Mouse (Mus musculus): ENCODE data around the gene Rgs6.

The Rgs6 gene

DNA sequence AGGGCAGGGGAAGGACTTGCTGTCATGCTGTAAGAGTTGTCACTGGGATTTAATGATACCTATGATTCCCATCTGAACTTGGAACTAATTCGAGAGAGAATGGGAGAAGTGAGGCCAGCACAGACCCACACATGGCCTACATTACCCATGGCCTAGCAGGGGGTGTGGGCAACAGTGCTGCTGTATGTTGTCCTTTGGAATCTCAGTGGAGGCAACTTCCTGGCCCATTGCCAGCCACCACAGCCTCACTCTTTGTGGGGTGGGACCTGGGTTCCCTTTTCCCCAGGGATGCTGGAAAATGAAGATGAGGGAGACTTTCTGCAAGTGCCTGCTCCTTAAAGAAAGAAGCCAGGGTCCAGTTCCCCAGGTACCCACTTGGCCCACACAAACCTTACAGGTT is 383.1 kb downstream of the Rgs6 start:
- DNase-seq (ENCODE audit: low read depth, low spot score): no peak

DNA sequence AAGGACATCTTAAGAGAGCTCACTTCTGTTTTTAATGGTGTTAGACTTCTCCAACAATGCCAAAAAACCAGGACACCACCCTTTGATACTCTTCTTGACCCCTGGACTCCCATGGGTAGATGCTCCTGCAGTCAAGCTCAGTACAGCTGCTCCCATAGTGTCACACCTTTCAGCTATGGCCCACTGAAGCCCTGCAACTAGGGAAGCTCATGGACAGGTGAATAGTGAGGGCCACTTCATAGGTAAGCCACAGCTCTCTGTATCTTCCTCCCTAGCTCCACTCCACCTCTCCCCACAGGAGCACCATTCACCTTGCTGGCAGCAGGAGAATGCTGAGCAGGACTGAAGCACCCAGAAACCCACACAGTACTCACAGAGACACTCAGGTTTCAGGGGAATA is 384.6 kb downstream of the Rgs6 start:
- DNase-seq (ENCODE audit: low read depth, low spot score): no peak

DNA sequence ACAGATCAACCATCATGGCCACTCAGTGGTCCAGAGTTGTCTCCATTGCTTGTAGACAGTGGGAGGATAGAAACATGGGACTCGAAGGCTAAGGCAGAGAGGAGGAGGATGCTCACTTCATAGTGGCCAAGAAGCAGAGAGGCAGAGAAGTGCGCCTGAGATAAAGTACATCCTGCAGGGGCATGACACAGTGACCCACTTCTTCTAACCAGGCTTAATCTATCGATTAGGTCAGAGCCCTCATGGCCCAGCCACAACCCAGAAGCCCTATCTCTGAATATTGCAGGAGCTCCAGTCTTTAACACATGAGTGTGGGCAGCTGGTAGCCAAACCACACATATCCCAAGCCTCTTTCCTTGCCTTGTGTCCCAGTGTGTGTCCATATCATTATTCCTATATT is 385.7 kb downstream of the Rgs6 start:
- DNase-seq (ENCODE audit: low read depth, low spot score): no peak

DNA sequence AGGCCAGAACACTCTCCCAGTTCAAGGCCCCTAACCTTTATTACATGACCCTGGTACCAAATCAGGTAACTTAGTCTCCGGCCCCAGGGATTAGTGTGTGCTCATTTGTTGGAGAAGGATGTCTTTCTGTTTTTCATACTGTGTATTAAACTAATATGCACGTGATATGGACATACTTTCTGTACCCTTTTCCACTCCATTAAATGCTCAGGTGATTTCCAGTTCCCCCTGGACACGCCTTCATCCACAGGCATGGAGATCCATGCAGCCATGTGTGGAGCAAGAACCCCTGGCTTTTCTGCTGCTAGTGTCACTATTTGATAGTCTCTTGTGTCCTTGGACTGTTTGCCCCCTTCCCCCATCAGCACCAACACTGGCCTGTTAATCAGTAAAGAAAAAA is 390.2 kb downstream of the Rgs6 start:
- DNase-seq (ENCODE audit: low read depth, low spot score): no peak

DNA sequence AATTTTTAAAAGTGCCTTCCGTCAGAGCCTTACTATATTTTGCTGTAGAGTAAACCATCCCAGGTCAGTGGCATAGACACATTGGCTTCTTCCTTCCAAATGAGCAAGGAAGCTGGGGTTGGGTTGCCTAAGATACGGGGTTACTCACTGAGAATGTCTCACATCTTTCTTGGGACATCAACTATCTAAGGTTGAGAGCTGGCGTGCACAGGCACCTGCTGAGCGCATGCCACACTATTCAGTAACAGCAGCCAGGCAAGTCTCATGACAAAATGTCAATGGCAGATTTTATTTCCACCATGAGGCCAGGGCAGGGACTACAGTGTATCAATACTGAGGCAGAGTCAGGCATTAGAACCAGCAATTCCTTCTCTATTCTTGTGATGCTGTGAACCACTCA is 394.6 kb downstream of the Rgs6 start:
- no peak for DNase-seq (ENCODE audit: low read depth, low spot score)

DNA sequence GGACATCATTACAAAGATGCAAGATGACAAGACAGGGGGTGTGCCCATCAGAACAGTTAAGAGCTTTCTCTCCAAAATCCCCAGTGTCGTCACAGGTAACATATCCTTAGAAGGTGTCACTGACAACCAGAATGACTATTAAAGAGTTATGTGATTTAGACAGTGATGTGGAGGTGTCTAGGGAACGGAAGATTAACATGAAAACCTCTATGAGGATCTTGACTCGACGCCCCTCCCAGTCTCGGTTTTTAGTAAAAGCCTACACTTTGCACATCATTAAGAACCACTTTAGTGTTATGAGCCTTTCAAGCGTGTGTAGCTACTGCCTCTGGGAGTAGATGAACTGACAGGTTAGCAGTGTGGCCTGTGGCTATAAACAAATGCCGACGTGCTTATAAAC is 397.2 kb downstream of the Rgs6 start:
- DNase-seq (ENCODE audit: low read depth, low spot score): no peak

DNA sequence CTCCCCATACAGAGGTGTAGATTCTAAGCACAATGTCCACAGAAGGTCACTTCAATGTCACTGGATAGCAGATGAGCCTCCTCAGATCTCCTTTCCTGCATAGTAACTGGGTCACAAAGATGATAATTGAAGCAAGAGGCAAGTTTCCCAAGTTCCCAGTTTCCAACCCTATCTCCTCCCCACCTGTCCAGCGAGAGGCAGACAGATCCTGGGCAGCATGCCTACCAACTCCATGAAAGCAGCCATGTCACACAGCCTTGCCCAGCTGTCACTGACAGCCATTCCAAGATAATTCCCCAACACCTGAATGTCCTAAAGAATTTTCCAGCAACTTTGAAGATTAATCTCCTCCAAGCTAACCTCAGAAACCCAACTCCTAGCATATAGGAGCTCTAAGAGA is 399.6 kb downstream of the Rgs6 start:
- no peak for DNase-seq (ENCODE audit: low read depth, low spot score)

DNA sequence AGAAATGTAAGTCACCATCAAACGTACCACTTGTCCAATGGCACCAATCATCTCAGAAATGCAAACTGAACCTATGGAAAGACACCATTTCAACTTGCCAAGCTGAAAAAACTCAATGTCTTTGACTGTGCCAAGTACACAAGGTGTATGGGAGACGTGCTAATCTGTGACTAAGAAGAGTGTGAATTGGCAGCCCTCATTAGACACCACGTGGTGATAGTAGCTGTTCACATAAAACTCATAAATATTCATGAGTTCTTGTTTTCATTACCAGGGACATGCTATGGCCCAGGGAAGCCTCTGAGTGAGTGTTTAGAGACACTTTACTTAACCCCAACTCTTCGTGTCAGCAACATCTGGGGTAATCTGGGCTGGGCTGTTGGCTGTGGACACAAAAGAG is 405.8 kb downstream of the Rgs6 start:
- no peak for DNase-seq (ENCODE audit: low read depth, low spot score)

DNA sequence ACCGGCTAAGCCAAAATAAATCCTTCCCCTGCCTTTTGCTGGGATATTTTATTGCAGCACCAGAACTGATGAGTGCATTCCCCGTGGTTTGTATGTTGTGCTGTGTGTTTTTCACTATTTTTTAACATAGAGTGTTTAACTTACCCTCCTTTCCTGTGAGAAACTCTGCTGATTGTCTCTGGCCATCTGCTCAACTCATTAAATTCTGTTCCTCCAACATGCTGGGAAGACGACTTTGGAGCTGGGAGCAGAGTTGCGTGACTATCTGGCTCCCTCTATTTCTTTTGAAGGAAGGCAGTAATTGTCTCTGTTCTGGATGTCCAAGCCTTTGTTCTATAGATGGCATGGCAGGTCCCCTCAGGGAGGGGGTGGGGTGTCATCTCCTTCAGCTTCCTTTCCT is 408.7 kb downstream of the Rgs6 start:
- DNase-seq (ENCODE audit: low read depth, low spot score): no peak

DNA sequence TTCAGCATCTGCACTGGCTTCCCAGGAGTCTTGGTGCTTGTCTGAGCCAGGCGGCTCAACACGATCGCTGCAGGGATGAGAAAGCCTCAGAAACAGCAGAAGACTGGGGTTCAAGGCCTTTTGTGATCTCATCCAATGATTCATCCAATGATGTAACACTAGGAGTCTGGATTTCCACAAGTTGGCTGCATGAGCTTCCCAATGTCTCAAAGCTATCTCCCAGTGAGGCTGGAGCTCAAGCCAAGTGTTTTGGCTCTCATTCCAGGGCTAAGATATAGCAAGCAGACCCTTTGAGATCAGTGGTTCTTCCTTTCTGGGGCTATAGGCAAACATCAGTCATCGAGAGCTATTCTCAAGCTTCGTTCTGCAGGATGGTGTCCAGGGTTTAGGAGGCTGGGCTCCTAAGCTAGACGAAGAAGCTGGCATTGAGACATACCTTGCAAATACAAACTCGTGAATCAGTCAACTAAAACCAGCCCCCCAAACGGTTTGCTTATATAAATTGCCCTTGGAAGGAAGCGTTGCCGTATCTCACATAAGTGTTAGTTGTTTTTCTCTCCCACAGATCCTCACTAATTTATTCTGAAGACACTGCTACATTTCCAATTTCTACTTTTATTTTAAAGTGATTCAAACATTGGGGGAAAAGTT is 410.7 kb downstream of the Rgs6 start:
- DNase-seq (ENCODE audit: low read depth, low spot score): no peak

DNA sequence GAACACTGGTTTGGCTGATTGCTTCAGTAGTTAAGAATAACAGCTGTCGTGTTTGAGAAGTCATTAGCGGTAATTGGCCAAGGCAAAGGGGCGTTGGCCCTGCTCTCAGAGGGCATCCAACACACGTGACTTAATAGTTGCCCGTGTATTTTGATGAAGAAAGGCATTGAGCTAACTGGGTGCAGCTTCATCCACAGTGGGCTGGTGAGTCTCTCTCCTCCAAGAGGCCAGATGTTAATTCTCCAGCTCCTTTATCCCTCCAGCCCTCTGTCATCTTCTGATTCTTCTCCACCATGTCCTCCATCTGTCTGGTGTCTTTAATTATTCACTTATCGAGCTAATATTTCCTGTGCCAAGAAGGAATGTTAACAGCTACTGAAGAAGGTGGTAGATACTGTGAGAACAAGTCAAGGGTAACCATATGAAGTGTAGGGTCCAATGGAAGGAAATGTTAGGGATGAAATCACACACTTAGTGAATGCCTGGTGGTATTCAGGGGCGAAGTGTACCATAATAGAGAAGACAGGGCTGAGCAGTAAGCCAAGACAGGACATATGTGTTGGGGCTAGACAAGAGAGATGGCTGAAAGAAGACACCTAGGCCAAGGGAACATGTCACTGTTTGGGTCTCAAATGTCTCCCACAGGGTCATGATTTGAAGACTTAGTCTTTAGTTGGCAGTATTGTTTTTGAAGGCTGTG is 411.4 kb downstream of the Rgs6 start:
- DNase-seq (ENCODE audit: low read depth, low spot score): no peak

DNA sequence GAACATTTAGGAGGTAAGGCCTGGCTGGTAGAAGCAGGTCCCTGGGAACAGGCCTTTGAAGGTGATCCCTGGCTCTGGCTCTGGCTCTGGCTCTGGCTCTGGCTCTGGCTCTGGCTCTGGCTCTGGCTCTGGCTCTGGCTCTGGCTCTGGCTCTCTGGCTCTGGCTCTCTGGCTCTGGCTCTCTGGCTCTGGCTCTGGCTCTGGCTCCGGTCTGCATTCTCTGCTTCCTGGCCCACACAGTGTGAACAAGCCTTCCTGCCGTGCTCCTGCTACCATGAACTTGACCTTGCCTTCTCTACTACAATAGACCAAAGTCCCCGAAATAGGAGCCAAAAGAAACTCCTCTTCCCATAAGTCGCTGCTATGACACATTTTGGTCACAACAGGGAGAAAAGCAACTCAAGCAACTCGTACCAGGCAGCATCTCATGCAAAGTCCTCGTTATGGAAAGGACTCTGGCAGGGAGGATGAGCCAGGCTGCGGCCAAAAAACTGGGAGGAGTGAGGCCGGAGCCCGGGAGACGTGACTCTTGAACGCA is 412.0 kb downstream of the Rgs6 start:
- DNase-seq (ENCODE audit: low read depth, low spot score): no peak

DNA sequence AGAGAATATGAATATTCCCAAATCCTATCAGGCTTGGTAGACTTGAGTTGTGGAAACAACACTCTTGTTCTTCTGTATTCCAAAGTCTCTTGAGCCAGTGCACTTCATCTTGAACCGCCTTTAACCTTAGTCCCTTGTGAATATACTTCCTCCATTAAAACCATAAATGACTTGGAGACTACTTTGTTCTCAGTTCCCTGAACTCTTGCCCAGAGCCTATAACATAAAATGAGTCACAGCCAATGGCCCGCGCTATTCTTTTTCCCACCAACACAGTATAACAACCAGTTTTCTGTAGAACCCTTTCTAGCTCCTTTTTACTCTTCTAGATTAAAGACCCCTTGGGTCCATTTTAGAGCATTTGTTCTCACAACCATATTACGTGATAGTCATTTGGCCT is 412.9 kb downstream of the Rgs6 start:
- no peak for DNase-seq (ENCODE audit: low read depth, low spot score)

DNA sequence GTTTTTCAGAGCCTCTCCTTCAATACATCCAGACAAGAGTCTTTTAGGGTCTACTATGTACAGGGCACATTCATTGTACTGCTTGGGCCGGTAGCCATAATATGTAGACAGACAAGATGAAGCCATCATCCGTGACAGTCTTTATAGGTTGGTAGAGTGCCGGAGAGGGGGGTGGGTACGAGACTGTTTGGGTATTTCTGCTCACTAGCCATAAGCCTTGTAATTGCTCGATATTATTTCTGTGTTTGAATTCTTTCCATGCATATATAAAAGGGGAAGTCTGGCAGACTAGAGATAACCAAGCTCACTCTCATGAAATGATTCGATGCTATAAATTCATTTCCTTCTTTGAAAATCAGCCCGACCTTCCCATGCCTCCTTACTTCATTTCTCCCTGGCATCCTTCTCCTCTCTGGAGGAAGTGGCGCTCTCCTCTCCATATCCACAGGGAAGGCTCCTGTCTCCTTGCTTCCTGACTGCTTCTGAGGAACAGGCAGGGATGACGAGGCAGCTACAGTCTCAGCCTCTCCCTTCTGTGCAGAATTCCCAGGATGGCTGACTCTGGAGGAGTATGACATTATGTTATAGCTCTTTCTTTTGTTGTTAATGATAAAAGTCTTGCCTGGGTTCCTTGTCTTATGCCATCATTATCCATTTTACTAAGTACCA is 416.1 kb downstream of the Rgs6 start:
- DNase-seq (ENCODE audit: low read depth, low spot score): no peak

DNA sequence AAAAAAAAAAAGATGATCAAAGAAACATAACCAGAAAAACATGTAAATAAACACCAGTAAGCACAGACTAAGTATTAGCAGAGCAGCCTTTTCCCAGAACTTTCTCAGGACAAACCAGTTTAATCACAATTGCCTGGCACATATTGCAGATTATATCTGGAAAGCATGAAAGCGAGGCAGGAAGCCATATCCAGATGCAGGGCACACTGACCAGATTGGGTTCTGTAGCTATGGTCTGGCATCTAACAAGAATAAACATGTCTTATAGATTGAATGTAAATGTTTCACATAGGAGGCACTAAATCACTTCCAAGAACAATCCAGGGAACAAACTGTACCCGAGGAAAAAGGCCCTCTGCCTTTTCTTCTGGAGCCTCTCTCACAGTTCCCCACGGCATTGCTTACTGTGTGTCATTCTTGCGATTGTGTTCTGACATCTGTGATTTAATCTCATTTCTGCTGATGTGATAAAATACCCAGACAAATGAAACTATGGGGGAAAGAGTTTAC is 423.0 kb downstream of the Rgs6 start:
- DNase-seq (ENCODE audit: low read depth, low spot score): no peak

DNA sequence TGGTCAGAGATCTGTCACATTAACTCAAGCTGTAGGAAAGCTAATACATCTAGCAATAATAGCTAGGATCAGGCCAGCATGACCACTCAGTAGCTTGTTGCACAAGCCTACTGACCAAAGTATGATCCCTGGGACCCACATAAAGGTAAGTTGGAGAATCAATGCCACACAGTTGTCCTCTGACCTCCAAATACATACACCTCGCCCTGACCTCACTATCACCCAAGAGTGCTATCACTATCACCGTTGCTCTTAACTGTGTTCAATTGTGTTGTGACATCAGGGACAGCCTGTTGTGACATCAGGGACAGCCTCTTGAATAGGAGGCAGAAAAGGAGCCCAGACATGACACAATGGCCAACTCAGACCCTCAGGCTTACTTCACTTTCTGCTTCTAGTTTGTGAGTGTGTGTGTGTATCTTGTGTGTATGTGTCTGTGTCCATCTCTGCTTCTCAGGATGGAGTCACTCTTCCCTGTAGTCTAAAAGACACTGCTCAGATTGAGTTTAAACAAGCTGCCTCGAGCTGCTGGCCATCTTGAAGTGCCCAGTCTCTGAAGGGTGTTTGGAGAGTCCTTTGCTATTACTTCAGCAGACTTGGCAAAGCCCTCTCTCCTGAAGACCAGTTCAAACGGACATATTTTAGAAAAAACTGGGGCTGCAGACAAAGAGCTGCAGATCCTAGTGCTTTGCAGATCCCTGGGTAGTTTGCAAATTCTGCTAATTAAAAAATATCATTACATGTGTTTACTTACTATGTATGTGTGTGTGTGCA is 426.0 kb downstream of the Rgs6 start:
- DNase-seq (ENCODE audit: low read depth, low spot score): no peak

DNA sequence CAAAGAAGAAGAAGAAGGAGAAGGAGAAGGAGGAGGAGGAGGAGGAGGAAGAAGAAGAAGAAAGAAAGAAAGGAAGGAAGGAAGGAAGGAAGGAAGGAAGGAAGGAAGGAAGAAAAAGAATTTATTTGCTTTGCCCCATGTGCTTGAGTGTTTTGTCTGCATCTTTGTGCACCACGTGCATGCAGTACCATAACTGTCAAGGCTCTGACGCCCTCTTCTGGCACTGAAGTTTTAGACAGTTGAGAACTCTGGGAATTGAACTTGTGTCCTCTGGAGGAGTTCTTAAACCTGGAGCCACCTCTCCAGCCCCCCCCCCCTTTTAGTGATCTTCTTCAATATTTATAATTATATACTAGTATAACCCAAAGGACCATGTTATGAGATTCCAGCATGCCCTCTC is 426.8 kb downstream of the Rgs6 start:
- no peak for DNase-seq (ENCODE audit: low read depth, low spot score)

DNA sequence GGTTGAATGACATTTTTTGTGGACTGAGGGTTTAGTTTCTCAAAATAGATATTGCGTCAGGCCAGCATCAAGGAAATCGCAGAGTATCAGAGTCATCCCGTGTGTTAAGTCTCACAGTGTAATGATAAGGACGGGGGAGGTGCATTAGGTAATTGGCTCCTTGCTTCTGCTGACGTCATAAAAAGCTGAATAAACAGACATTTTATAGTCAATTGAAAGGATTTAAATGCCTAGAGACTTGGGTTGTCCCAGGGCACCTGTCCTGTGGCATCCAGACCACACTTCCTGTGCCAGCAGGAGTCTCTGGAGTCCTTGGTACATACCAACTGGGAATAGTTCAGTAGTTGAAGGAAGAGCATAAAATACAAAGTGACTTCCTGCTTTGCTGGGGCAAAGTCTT is 427.3 kb downstream of the Rgs6 start:
- DNase-seq (ENCODE audit: low read depth, low spot score): no peak

DNA sequence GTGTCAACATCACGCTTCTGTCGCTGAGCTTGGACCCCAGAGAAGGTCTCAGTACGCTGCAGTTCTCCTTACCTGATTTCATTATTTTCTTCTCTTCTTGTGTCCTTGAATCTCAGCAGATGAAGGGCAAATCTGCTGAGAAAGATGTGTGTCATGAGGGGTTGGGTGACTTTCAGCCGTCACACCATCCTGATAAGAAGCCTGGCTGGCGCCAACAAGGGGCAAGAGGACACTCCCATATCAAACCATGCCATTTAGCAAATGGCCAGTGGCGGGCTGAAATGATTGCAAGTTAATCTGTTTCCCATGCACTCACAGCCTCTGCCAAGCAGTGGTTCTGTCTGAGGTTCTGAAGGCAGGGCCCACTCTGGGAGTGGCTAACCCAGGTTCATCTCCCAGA is 428.4 kb downstream of the Rgs6 start:
- no peak for DNase-seq (ENCODE audit: low read depth, low spot score)

DNA sequence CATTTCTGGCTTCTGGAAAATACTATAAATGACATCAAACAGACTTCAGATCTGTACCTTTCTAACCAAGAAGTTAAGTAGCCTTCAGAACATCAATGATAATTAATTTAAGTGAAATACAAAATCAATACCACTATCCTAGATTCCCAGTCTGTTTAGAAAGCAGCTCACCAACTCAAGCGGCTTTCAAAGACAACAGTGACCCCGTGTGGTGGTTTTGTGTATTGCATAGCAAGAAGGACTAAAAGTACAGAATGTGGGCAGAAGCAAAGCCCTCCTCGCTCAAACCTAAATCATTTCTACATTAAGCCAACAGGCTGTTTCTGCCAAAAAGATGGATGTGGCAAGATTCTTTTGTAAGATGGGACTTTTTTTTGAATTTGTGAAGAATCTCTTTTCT is 429.9 kb downstream of the Rgs6 start:
- peak; percentile 85 for DNase-seq (ENCODE audit: low read depth, low spot score)

DNA sequence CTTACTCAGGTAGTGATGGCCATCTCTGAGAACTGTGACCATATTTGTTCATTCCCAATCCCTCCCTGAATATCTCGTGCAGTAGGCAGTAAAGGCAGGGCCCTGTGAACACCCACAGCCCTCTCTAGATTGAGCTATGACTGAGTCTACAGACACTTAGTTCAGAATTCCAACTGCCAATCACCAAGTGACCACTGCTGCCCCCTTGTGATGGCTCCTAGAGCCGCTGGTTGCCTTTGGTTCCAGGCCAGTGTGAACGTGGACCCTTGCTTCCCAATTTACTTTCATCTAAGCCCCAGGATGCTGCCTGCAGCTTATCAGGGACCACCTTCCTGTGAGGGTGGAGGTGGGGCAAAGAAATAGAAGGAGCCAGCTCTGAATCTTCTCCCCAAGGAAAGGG is 438.9 kb downstream of the Rgs6 start:
- DNase-seq (ENCODE audit: low read depth, low spot score): no peak
